8 mouse cellular contexts compared by ENCODE assay signal in genomic region chr10:93588796-93589195, GRCm38 (mm10). TPM values are rescaled to one million over a fixed set of nuclear protein-coding genes. Genes with fewer than 3 reads are reported as not detected.
A peak's percentile ranks its signal among the peaks of the same experiment; 100 is the strongest.
DNase-seq lines count a peak whose midpoint lies in the region; ATAC-seq lines count a peak whose summit lies in the region.

No protein-coding gene starts in this region.

- H3K36me3 ChIP-seq in neural tube, embryonic 11.5 days (ENCODE audit: control insufficient read depth, insufficient read depth, low read length) = no peaks in the 10 kb centered on the region
- H3K36me3 ChIP-seq in intestine, embryonic 14.5 days (ENCODE audit: control insufficient read depth, insufficient read depth, low read length) = peaks cover 37% of the 10 kb centered on the region
- H3K36me3 ChIP-seq in neural tube, embryonic 12.5 days = peaks cover 19% of the 10 kb centered on the region

- no peaks in the 10 kb centered on the region for H3K27me3 ChIP-seq in neural tube, embryonic 11.5 days (ENCODE audit: control insufficient read depth, insufficient read depth, low read length)
- no peaks in the 10 kb centered on the region for H3K27me3 ChIP-seq in intestine, embryonic 14.5 days (replicated peaks; ENCODE audit: control insufficient read depth, insufficient read depth, low read length)
- H3K27me3 ChIP-seq in neural tube, embryonic 12.5 days (replicated peaks) = no peaks in the 10 kb centered on the region

- 1% methylated on average over 11 of the region's 11 CpGs for WGBS in neural tube, embryonic 11.5 days
- WGBS in intestine, embryonic 14.5 days = 1% methylated on average over 11 of the region's 11 CpGs
- WGBS in neural tube, embryonic 12.5 days = 1% methylated on average over 11 of the region's 11 CpGs

- H3K9ac ChIP-seq in neural tube, embryonic 11.5 days (ENCODE audit: low read length) = peak overlapping the region; percentile 93
- peak overlapping the region; percentile 85 for H3K9ac ChIP-seq in intestine, embryonic 14.5 days (ENCODE audit: low read length)
- peak overlapping the region; percentile 84 for H3K9ac ChIP-seq in neural tube, embryonic 12.5 days

- peak overlapping the region; percentile 74 for H3K27ac ChIP-seq in neural tube, embryonic 11.5 days (ENCODE audit: low read depth, low read length)
- H3K27ac ChIP-seq in intestine, embryonic 14.5 days (ENCODE audit: low read depth) = peak overlapping the region; percentile 70; the same call in 1 of the 2 replicates
- no peak overlapping the region for H3K27ac ChIP-seq in neural tube, embryonic 12.5 days

- DNase-seq in cerebellum, postnatal 4 days (ENCODE audit: low spot score in 2 of 2) = no peak
- DNase-seq in neural tube, embryonic 11.5 days (ENCODE audit: low spot score) = no peak
- DNase-seq in neural tube, embryonic 10.5 days (ENCODE audit: extremely low spot score, low spot score) = no peak
- no peak for DNase-seq in intestine, embryonic 14.5 days (ENCODE audit: low spot score)
- no peak for DNase-seq in adrenal gland, postnatal 10 days
- no peak for DNase-seq in frontal cortex, adult 2 months (ENCODE audit: extremely low spot score in 1 of 2, low spot score in 1 of 2)

- no peaks in the 10 kb centered on the region for H3K9me3 ChIP-seq in neural tube, embryonic 11.5 days (ENCODE audit: control insufficient read depth, low read length)
- H3K9me3 ChIP-seq in intestine, embryonic 14.5 days (ENCODE audit: control insufficient read depth, low read length) = no peaks in the 10 kb centered on the region
- no peaks in the 10 kb centered on the region for H3K9me3 ChIP-seq in neural tube, embryonic 12.5 days

- ATAC-seq in cerebellum, adult (ENCODE audit: insufficient number of reproducible peaks, low FRiP score, low TSS enrichment) = 0 out of 2 replicates have a peak, but pooled peaks have one; percentile 1
- ATAC-seq in neural tube, embryonic 11.5 days (ENCODE audit: insufficient read depth, low FRiP score, low TSS enrichment) = no peak
- ATAC-seq in intestine, embryonic 14.5 days (replicated peaks; ENCODE audit: low FRiP score, low TSS enrichment, low read depth) = no peak
- ATAC-seq in neural tube, embryonic 12.5 days (ENCODE audit: low FRiP score, low read depth) = peak; percentile 18; the same call in 1 of the 2 replicates

- peak overlapping the region; percentile 89 for H3K4me2 ChIP-seq in neural tube, embryonic 11.5 days (ENCODE audit: low read depth)
- peak overlapping the region; percentile 91 for H3K4me2 ChIP-seq in intestine, embryonic 14.5 days (ENCODE audit: low read length)
- peak overlapping the region; percentile 91 for H3K4me2 ChIP-seq in neural tube, embryonic 12.5 days (replicated peaks)

- H3K4me1 ChIP-seq in neural tube, embryonic 11.5 days (ENCODE audit: control insufficient read depth, insufficient read depth, low read length) = peaks cover 11% of the 10 kb centered on the region; the same call in 1 of the 2 replicates
- H3K4me1 ChIP-seq in intestine, embryonic 14.5 days (replicated peaks; ENCODE audit: control insufficient read depth, insufficient read depth, low read length) = peaks cover 11% of the 10 kb centered on the region
- peaks cover 14% of the 10 kb centered on the region for H3K4me1 ChIP-seq in neural tube, embryonic 12.5 days

- H3K4me3 ChIP-seq in neural tube, embryonic 11.5 days (ENCODE audit: low read depth, low read length) = peak overlapping the region; percentile 68
- H3K4me3 ChIP-seq in intestine, embryonic 14.5 days (ENCODE audit: low read depth, low read length) = peak overlapping the region; percentile 97
- peak overlapping the region; percentile 70 for H3K4me3 ChIP-seq in neural tube, embryonic 12.5 days

RNA-seq across cellular contexts. Expression of gene Snrpf, which starts 0.7 kb away (rescaled TPM):
- 135 and 139 TPM in 2 replicates for polyA plus RNA-seq in neural tube, embryonic 11.5 days (2014; fragmentation: Nextera tagmentation; extraction: Ambion mirVana)
- 147 and 151 TPM in 2 replicates for polyA plus RNA-seq in intestine, embryonic 14.5 days (2014; fragmentation: Nextera tagmentation; extraction: Ambion mirVana)
- polyA plus RNA-seq in neural tube, embryonic 12.5 days (2016; fragmentation: Nextera tagmentation; extraction: Ambion mirVana) = 111 and 131 TPM in 2 replicates
- total RNA-seq in adrenal gland, postnatal 10 days (2021) = 10 to 100 TPM; 19.0 to 21.0 TPM
- polyA plus RNA-seq in frontal cortex, adult 2 months (2012; rRNA removed) = 49.8 and 56.4 TPM in 2 replicates

RNA-seq across cellular contexts. Expression of gene Ccdc38, which starts 48.4 kb away (rescaled TPM):
- polyA plus RNA-seq in neural tube, embryonic 11.5 days (2014; fragmentation: Nextera tagmentation; extraction: Ambion mirVana) = 0.33 and 0.53 TPM in 2 replicates
- polyA plus RNA-seq in intestine, embryonic 14.5 days (2014; fragmentation: Nextera tagmentation; extraction: Ambion mirVana) = 0.35 and 0.47 TPM in 2 replicates
- 0.28 and 0.42 TPM in 2 replicates for polyA plus RNA-seq in neural tube, embryonic 12.5 days (2016; fragmentation: Nextera tagmentation; extraction: Ambion mirVana)
- under 1 TPM in 1 of 2 experiments, not detected in 1; 0.33 TPM for total RNA-seq in adrenal gland, postnatal 10 days (2021)
- polyA plus RNA-seq in frontal cortex, adult 2 months (2012; rRNA removed) = 0.02 TPM in 2 replicates

RNA-seq across cellular contexts. Expression of gene Amdhd1, which starts 49.0 kb away (rescaled TPM):
- 0.12 TPM in 1 of 2 replicates, not detected in the other for polyA plus RNA-seq in neural tube, embryonic 11.5 days (2014; fragmentation: Nextera tagmentation; extraction: Ambion mirVana)
- polyA plus RNA-seq in intestine, embryonic 14.5 days (2014; fragmentation: Nextera tagmentation; extraction: Ambion mirVana) = 1.8 TPM in 2 replicates
- 0.10 TPM in 1 of 2 replicates, not detected in the other for polyA plus RNA-seq in neural tube, embryonic 12.5 days (2016; fragmentation: Nextera tagmentation; extraction: Ambion mirVana)
- total RNA-seq in adrenal gland, postnatal 10 days (2021) = 10 to 100 TPM in 1 of 2 experiments, 1 to 10 TPM in 1; 4.7 to 11.4 TPM
- polyA plus RNA-seq in frontal cortex, adult 2 months (2012; rRNA removed) = 0.16 and 0.42 TPM in 2 replicates

RNA-seq across cellular contexts. Expression of gene Ntn4, which starts 51.7 kb away (rescaled TPM):
- 1.5 and 1.9 TPM in 2 replicates for polyA plus RNA-seq in neural tube, embryonic 11.5 days (2014; fragmentation: Nextera tagmentation; extraction: Ambion mirVana)
- 0.52 and 0.65 TPM in 2 replicates for polyA plus RNA-seq in intestine, embryonic 14.5 days (2014; fragmentation: Nextera tagmentation; extraction: Ambion mirVana)
- polyA plus RNA-seq in neural tube, embryonic 12.5 days (2016; fragmentation: Nextera tagmentation; extraction: Ambion mirVana) = 2.1 and 3.2 TPM in 2 replicates
- 1 to 10 TPM; 7.1 to 9.5 TPM for total RNA-seq in adrenal gland, postnatal 10 days (2021)
- 10.7 and 10.8 TPM in 2 replicates for polyA plus RNA-seq in frontal cortex, adult 2 months (2012; rRNA removed)

Comparison
In these comparisons a context has a peak if more than half of its experiments do, and no peak if none do; other contexts are left out.
1. ATAC-seq: peak in cerebellum, adult (single experiment) and neural tube, embryonic 12.5 days (single experiment); none in neural tube, embryonic 11.5 days (single experiment) and intestine, embryonic 14.5 days (single experiment).
2. Peak in every context shown above with its lines, with median percentiles within 50 percentile points of each other: H3K4me2 ChIP-seq, H3K4me3 ChIP-seq and H3K9ac ChIP-seq.